Mouse (Mus musculus): ENCODE measurements around the gene Osm. TPM values are rescaled to one million over a fixed set of nuclear protein-coding genes. Genes with fewer than 3 reads are reported as not detected.

The Osm gene
- total RNA-seq, 2 experiments from 2014 or later = not detected

GRCm38 (mm10) chr11:4262847-4263246 lies 26.6 kb downstream of the Osm start:
- intact Hi-C loops (cut with DNase I) = no loop called here
- no peak for DNase-seq (ENCODE audit: low spot score in 2 of 2)

GRCm38 (mm10) chr11:4263296-4263695 lies 27.1 kb downstream of the Osm start:
- intact Hi-C loops (cut with DNase I) = no loop called here
- no peak for DNase-seq (ENCODE audit: low spot score in 2 of 2)

GRCm38 (mm10) chr11:4264066-4264465 lies 27.8 kb downstream of the Osm start:
- no peak for DNase-seq (ENCODE audit: low spot score in 2 of 2)
- intact Hi-C loops (cut with DNase I) = no loop called here

DNA sequence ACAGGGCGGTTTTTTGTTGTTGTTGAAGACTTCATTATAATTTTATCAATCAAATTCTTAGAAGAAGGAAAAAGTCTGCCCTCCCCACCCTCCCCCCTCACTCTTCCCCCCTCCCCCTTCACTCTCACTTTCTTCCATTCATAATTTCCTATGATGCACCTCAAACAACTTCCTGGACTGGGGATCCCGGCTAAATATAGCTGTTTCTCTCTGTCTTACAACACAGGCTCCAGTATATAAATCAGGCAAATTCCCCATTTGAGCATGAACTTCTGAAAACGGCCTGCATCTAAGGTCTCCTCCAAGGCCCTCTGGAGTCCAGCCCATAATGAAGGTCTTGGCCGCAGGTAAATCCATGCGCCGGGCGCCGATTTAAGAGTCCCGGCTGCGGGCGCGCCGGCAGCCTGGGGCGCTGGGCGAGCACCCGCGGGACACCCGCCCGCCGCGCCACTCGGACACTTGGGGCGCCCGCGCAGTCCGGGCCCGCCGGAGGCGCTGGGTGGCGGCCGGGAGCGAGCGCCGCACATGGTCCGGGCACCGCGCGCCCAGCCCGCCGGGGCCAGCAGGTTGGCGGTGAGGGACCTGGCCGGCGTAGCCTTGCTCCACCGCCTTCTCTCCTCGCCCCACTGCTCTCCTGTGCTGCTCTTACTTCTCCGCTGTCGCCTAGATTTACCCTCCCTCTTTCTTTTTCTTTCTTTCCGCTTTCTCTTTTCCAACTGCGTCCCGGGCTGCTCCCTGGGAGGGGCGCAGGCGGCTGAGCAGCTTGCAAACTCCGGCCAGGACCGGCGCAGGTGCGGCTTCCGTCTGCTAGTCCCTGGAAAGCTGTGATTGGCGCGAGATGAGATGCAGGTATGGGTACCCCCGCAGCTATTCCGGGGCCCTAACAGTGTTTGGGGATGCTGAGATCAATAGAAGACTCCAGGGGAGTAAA lies 30.3 kb downstream of the Osm start:
- DNase-seq (ENCODE audit: low spot score in 2 of 2) = no peak
- intact Hi-C loops (cut with DNase I) = loop anchor here (5.0 kb wide), 1 partner anchor 61 kb away; no protein-coding TSS in a partner anchor

DNA sequence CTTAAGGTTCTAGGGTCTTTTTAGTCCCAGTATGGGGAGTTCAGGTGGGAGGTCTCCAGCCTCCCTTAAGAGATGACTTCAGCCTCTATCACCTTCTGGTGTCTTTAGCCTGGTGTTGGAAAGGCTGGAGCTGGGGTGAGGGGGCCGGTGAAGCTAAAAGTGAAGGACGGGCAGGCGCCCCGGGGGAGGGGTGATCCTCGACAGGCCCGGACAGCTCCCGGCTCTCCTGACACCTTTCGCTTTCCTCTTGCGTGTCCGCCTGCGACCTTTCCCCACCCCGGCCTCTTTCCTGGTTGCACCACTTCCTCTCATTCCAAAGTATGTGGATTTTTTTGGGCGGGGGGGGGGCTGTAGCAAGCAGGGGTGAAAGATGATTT lies 31.0 kb downstream of the Osm start:
- DNase-seq (ENCODE audit: low spot score in 2 of 2) = no peak
- intact Hi-C loops (cut with DNase I) = loop anchor here (5.0 kb wide), 1 partner anchor 60 kb away; no protein-coding TSS in a partner anchor

DNA sequence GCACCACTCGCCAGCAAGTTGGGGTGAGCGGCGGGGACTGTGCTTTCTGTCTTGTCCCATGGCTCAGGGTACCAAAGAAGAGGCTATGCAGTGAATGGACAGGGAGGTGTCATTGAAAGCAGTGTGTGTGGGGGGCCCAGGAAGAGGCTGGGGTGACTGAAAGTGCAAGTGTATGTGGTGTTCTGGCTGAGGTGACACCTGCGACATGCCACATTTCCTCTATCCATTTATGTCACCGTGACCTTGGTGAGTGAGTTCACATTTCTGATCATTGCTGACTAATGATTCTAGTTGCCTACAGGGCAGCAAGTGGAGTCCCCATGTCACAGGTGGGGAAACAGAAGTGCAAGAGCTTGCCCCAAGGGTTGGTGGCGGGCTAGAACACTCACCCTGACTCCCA lies 32.3 kb downstream of the Osm start:
- intact Hi-C loops (cut with DNase I) = loop anchor here (5.0 kb wide), 1 partner anchor 59 kb away; no protein-coding TSS in a partner anchor
- DNase-seq (ENCODE audit: low spot score in 2 of 2) = no peak

GRCm38 (mm10) chr11:4270744-4271459 lies 34.7 kb downstream of the Osm start:
- intact Hi-C loops (cut with DNase I) = no loop called here
- no peak for DNase-seq (ENCODE audit: low spot score in 2 of 2)

DNA sequence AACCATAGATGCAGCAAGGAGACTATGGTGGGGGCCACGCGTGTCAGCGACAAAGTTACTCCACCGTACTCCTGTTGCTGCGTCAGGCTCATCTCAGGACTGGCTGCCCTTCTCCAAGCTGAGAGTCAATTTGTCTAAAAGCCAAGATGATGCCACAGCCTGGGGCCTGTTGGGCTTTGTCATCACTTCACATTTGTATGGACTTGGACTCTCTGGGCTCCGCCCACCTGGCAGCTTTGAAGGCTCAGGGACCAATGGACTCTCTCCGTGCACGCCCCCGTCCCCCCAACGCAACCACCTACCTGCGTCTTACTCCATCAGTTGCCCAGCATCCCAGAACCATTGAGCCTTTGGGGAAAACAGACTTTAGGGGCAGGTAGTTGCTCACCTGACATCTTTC lies 35.3 kb downstream of the Osm start:
- intact Hi-C loops (cut with DNase I) = no loop called here
- DNase-seq (ENCODE audit: low spot score in 2 of 2) = no peak

GRCm38 (mm10) chr11:4276411-4276861 lies 40.2 kb downstream of the Osm start:
- intact Hi-C loops (cut with DNase I) = no loop called here

DNA sequence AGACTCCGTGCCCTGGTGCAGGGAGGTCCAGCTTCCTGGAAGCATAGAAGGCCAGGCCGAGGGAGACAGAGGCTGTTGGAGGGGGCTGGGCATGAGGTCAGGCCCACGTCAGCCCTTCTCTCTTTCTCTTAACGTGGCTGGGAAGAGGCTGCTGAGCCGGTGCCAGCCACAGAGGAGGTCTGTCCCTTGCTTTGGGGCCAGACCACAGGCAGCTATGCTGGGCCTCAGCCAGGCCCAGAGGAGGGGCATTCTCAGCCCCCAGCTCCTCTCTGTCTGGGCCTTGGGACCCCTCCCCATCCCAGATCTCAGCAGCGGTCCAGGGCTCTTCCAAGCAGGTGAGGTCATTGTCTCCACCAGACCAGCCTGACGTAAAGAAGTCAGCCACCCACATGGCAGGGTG lies 43.7 kb downstream of the Osm start:
- DNase-seq (ENCODE audit: low spot score in 2 of 2) = no peak
- intact Hi-C loops (cut with DNase I) = no loop called here

More at GRCm38 (mm10) chr11:4276411-4276861, 40.2 kb downstream of the Osm start:
- DNase-seq (ENCODE audit: low spot score in 2 of 2) = no peak

- intact Hi-C loops (cut with DNase I) = no loop called here
- DNase-seq (ENCODE audit: low spot score in 2 of 2) = no peak
These were observed 45.6 kb downstream of the Osm start for GRCm38 (mm10) chr11:4281852-4282251.

DNA sequence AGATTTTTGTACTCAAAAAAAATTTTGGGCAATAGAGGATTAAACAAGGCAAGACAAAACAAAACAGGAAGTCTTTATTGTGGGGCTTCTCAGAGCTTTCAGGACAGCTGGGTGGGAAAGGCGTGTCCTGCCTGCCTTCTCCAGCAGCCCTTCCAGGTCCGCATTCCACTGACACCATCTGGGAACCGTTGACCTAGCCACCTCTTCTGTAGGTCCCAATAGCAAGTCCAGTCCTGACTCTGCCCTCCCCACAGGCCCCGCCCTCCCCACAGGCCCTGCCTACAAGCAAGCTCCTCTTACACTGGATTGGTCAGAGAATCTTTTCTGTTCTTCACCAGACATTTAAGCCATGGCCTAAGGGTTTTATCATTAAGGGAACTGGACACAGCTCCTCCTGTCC lies 47.4 kb downstream of the Osm start:
- intact Hi-C loops (cut with DNase I) = no loop called here
- DNase-seq (ENCODE audit: low spot score in 2 of 2) = no peak

- intact Hi-C loops (cut with DNase I) = no loop called here
- no peak for DNase-seq (ENCODE audit: low spot score in 2 of 2)
These were observed 53.1 kb downstream of the Osm start for GRCm38 (mm10) chr11:4289280-4289679.

Other genes starting within 250 kb of the Osm start
- not detected for gene Sec14l4, start 205.0 kb upstream of the Osm start, total RNA-seq (2021)
- gene Sec14l3, start 171.6 kb upstream of the Osm start, total RNA-seq (2021) = 1 to 10 TPM in 1 of 2 experiments, under 1 TPM in 1; 0.52 to 1.5 TPM
- gene Mtfp1, start 141.0 kb upstream of the Osm start, total RNA-seq (2021) = 10 to 100 TPM; 90.9 to 94.5 TPM
- 10 to 100 TPM; 35.0 to 35.4 TPM for gene Sec14l2, start 113.0 kb upstream of the Osm start, total RNA-seq (2021)
- 10 to 100 TPM; 28.8 to 35.9 TPM for gene Rnf215, start 101.2 kb upstream of the Osm start, total RNA-seq (2021)
- gene Ccdc157, start 76.1 kb upstream of the Osm start, total RNA-seq (2021) = 10 to 100 TPM; 16.0 to 18.1 TPM
- 10 to 100 TPM; 61.3 to 65.3 TPM for gene Sf3a1, start 76.1 kb upstream of the Osm start, total RNA-seq (2021)
- gene Tbc1d10a, start 49.6 kb upstream of the Osm start, total RNA-seq (2021) = 10 to 100 TPM; 32.7 to 36.2 TPM
- 1 to 10 TPM; 4.3 to 5.3 TPM for gene Castor1, start 18.2 kb upstream of the Osm start, total RNA-seq (2021)
- gene Lif, start 21.1 kb downstream of the Osm start, total RNA-seq (2021) = under 1 TPM; 0.48 to 0.79 TPM
- not detected for gene Hormad2, start 204.7 kb downstream of the Osm start, total RNA-seq (2021)

Data from left cerebral cortex, postnatal 36 days (tissue).